Mouse (Mus musculus): ENCODE data around the gene Stra8. TPM values are rescaled to one million over a fixed set of nuclear protein-coding genes. Genes with fewer than 3 reads are reported as not detected.
A peak's percentile ranks its signal among the peaks of the same experiment; 100 is the strongest.

Stra8 gene
- polyA plus RNA-seq, 1 experiment: not detected

GRCm38 (mm10) chr6:34901911-34902444, 18.0 kb upstream of the Stra8 start:
- WGBS: 36% methylated on average over 9 of the region's 9 CpGs
- DNase-seq: no peak
- H3K4me3 ChIP-seq (replicated peaks; ENCODE audit: extremely low read depth, low read depth, low read length): peak overlapping the region; percentile 19
- no peak for TF ChIP-seq POLR2A (IDR thresholded peaks at IDR 0.05; ENCODE audit: borderline replicate concordance, extremely low read depth, low read depth, low read length)
- TF ChIP-seq CTCF (IDR thresholded peaks at IDR 0.05; ENCODE audit: insufficient read depth, low read length): no peak
- peaks cover 3% of the 10 kb centered on the region; the same call in 1 of the 2 replicates for H3K4me1 ChIP-seq (ENCODE audit: control insufficient read depth, insufficient read depth, low read length)

GRCm38 (mm10) chr6:34902578-34902977, 17.4 kb upstream of the Stra8 start:
- TF ChIP-seq CTCF (IDR thresholded peaks at IDR 0.05; ENCODE audit: insufficient read depth, low read length) (no peak), POLR2A (IDR thresholded peaks at IDR 0.05; ENCODE audit: borderline replicate concordance, extremely low read depth, low read depth, low read length) (no peak)
- Histone ChIP-seq H3K4me3 (replicated peaks; ENCODE audit: extremely low read depth, low read depth, low read length) (no peak overlapping the region), H3K4me1 (ENCODE audit: control insufficient read depth, insufficient read depth, low read length) (peaks cover 3% of the 10 kb centered on the region; the same call in 1 of the 2 replicates)
- peak; percentile 41 for DNase-seq
- 78% methylated on average over 7 of the region's 7 CpGs for WGBS

- H3K4me1 ChIP-seq (ENCODE audit: control insufficient read depth, insufficient read depth, low read length): peaks cover 3% of the 10 kb centered on the region; the same call in 1 of the 2 replicates
- DNase-seq: peak; percentile 79
- H3K4me3 ChIP-seq (replicated peaks; ENCODE audit: extremely low read depth, low read depth, low read length): no peak overlapping the region
- TF ChIP-seq CTCF (IDR thresholded peaks at IDR 0.05; ENCODE audit: insufficient read depth, low read length) (no peak), POLR2A (IDR thresholded peaks at IDR 0.05; ENCODE audit: borderline replicate concordance, extremely low read depth, low read depth, low read length) (no peak)
- 62% methylated on average over 5 of the region's 5 CpGs for WGBS
These were observed 16.5 kb upstream of the Stra8 start for GRCm38 (mm10) chr6:34903441-34903840.

GRCm38 (mm10) chr6:34903851-34904250, 16.1 kb upstream of the Stra8 start:
- Histone ChIP-seq H3K4me1 (ENCODE audit: control insufficient read depth, insufficient read depth, low read length) (peaks cover 3% of the 10 kb centered on the region; the same call in 1 of the 2 replicates), H3K4me3 (replicated peaks; ENCODE audit: extremely low read depth, low read depth, low read length) (no peak overlapping the region)
- WGBS: 63% methylated on average over 10 of the region's 10 CpGs
- TF ChIP-seq POLR2A (IDR thresholded peaks at IDR 0.05; ENCODE audit: borderline replicate concordance, extremely low read depth, low read depth, low read length) (no peak), CTCF (IDR thresholded peaks at IDR 0.05; ENCODE audit: insufficient read depth, low read length) (no peak)
- peak; percentile 44 for DNase-seq

GRCm38 (mm10) chr6:34904361-34904760, 15.6 kb upstream of the Stra8 start:
- DNase-seq: peak; percentile 58
- 53% methylated on average over 6 of the region's 6 CpGs for WGBS
- H3K4me1 ChIP-seq (ENCODE audit: control insufficient read depth, insufficient read depth, low read length): peaks cover 3% of the 10 kb centered on the region; the same call in 1 of the 2 replicates
- TF ChIP-seq CTCF (IDR thresholded peaks at IDR 0.05; ENCODE audit: insufficient read depth, low read length) (no peak), POLR2A (IDR thresholded peaks at IDR 0.05; ENCODE audit: borderline replicate concordance, extremely low read depth, low read depth, low read length) (no peak)
- H3K4me3 ChIP-seq (replicated peaks; ENCODE audit: extremely low read depth, low read depth, low read length): no peak overlapping the region

GRCm38 (mm10) chr6:34906125-34906524, 13.8 kb upstream of the Stra8 start:
- 51% methylated on average over 2 of the region's 2 CpGs for WGBS
- no peak for DNase-seq
- Histone ChIP-seq H3K4me1 (ENCODE audit: control insufficient read depth, insufficient read depth, low read length) (peaks cover 5% of the 10 kb centered on the region; the same call in 1 of the 2 replicates), H3K4me3 (replicated peaks; ENCODE audit: extremely low read depth, low read depth, low read length) (no peak overlapping the region)
- TF ChIP-seq CTCF (IDR thresholded peaks at IDR 0.05; ENCODE audit: insufficient read depth, low read length) (no peak), POLR2A (IDR thresholded peaks at IDR 0.05; ENCODE audit: borderline replicate concordance, extremely low read depth, low read depth, low read length) (no peak)

- no peak for TF ChIP-seq CTCF (IDR thresholded peaks at IDR 0.05; ENCODE audit: insufficient read depth, low read length)
- TF ChIP-seq POLR2A (IDR thresholded peaks at IDR 0.05; ENCODE audit: borderline replicate concordance, extremely low read depth, low read depth, low read length): no peak
- 56% methylated on average over 4 of the region's 4 CpGs for WGBS
- no peak overlapping the region for H3K4me3 ChIP-seq (replicated peaks; ENCODE audit: extremely low read depth, low read depth, low read length)
- no peak for DNase-seq
- H3K4me1 ChIP-seq (ENCODE audit: control insufficient read depth, insufficient read depth, low read length): peaks cover 5% of the 10 kb centered on the region; the same call in 1 of the 2 replicates
These were observed 13.3 kb upstream of the Stra8 start for GRCm38 (mm10) chr6:34906661-34907060.

GRCm38 (mm10) chr6:34907121-34907614, 12.8 kb upstream of the Stra8 start:
- DNase-seq: no peak
- WGBS: 27% methylated on average over 2 of the region's 2 CpGs
- Histone ChIP-seq H3K4me1 (ENCODE audit: control insufficient read depth, insufficient read depth, low read length) (peaks cover 5% of the 10 kb centered on the region; the same call in 1 of the 2 replicates), H3K4me3 (replicated peaks; ENCODE audit: extremely low read depth, low read depth, low read length) (no peak overlapping the region)
- TF ChIP-seq CTCF (IDR thresholded peaks at IDR 0.05; ENCODE audit: insufficient read depth, low read length): no peak
- no peak for TF ChIP-seq POLR2A (IDR thresholded peaks at IDR 0.05; ENCODE audit: borderline replicate concordance, extremely low read depth, low read depth, low read length)

- no peak overlapping the region for H3K4me3 ChIP-seq (replicated peaks; ENCODE audit: extremely low read depth, low read depth, low read length)
- 68% methylated on average over 18 of the region's 18 CpGs for WGBS
- no peak for DNase-seq
- no peak for TF ChIP-seq CTCF (IDR thresholded peaks at IDR 0.05; ENCODE audit: insufficient read depth, low read length)
- no peak for TF ChIP-seq POLR2A (IDR thresholded peaks at IDR 0.05; ENCODE audit: borderline replicate concordance, extremely low read depth, low read depth, low read length)
- H3K4me1 ChIP-seq (ENCODE audit: control insufficient read depth, insufficient read depth, low read length): peaks cover 5% of the 10 kb centered on the region; the same call in 1 of the 2 replicates
These were observed 12.2 kb upstream of the Stra8 start for GRCm38 (mm10) chr6:34907696-34908260.
